Mouse (Mus musculus) layer of hippocampus, adult 9-10 months (tissue): ENCODE data around the gene Lamp5.
A peak's percentile ranks its signal among the peaks of the same experiment; 100 is the strongest.

Experiments
- DNase-seq: peaks from one replicate; pipeline ENCODE4 v3.0.0; 2022; ENCODE audit warnings: low spot score

Gene Lamp5

DNA sequence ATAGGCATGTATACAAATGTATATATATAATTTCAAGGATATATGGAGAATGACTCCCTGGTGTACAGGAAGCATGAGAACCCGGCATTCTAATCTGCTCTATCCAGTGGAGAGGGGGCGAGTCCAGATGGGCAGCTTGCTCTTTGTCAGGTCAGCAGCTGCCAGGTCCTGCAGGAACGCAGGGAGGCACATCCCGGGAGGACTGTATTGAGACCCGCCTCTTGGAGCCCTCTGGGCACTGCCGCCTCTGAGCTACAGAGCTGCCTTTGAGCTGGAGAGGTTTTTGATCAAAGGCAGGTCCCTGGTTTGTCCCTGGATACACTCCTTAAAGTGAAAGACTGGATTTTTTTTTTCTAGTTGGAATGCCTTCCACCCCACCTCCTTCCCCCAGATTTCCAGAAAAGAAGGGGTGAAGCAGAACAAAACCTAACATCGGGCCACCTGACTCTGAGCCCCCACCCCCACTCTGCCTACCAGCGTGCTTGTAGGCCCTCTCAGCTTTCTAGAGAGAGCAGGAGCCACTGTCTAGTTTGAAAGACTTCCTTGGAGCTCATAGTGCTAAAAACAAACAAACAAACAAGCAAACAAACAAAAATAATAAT lies at the start of gene Lamp5:
Gene Lamp5 (plus strand): TSS at position 552 of the 602 bp plus-strand sequence.
- no peak for DNase-seq

DNA sequence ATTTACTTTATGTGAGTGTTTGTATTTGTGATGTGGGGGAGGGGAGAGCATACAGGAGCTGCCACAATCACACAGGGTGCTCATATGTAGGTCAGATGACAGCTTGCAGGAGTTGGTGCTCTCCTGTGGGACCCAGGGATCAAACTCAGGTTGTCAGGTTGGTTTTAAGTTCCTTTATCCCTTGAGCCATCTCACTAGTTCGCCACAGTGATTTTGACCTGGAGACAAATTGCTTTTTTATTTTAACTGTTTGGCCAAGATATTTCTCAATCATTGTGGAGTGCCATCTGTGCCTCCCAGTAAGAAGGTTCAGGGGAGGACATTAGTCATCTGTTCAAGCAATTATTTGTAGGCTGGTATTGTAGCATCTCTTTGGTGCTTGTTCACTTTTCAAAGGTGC lies 48.2 kb upstream of the Lamp5 start:
- DNase-seq, result no peak

DNA sequence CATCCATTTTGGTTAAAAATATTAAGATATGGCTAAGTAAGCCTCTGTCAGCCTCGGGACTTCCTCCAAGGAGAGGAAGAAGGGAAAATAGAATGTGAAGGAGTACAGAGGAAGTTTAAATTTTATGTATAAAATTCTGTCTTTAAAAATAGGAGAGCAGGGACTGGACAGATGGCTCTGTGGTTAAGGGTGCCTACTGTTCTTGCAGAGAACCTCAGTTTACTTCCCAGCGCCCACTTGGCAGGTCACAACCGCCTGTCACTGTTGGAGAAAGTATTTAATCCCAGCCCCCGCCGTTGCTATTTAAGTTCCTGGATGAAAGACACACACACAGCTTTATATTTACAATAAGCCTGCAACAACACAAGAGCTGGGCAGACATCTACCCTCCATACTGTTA lies 45.8 kb upstream of the Lamp5 start:
- DNase-seq, result no peak

DNA sequence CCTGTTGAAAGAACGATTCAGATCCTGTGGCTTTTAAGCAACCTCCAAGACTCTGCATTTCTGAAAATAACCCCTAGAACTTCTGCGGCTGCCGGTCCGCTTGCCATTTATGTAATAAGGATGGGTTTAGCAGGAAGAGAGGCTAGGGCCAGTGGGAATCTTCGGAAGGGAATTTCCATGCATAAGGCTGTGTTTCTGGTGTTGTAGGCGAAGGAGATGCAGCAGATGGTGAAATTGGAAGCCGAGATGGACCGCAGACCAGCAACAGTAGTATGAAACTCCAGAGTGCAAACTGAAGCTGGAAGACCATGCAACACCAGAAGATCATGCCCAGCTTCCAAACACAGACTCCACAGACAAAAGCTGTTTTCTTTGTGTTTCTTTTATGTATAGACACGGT lies 39.3 kb upstream of the Lamp5 start:
- DNase-seq, result no peak

DNA sequence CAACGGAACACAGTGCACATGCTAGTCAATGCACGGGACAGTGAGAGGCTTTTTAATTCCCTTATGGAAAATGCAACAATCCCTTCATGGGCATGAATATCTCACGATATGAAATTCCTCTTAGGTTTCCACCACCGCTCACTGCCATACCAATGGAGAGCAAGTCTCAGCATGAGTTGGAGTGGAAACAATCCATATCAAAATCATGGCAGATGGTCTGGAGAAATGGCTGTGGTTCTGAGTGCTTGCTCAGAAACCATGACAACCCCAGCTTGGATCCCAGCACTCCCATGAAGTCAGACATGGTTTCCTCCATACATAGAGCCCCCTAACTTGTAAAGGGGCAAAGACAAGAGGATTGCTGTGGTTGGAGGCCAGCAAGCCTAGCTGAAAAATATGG lies 3.6 kb upstream of the Lamp5 start:
- no peak for DNase-seq

DNA sequence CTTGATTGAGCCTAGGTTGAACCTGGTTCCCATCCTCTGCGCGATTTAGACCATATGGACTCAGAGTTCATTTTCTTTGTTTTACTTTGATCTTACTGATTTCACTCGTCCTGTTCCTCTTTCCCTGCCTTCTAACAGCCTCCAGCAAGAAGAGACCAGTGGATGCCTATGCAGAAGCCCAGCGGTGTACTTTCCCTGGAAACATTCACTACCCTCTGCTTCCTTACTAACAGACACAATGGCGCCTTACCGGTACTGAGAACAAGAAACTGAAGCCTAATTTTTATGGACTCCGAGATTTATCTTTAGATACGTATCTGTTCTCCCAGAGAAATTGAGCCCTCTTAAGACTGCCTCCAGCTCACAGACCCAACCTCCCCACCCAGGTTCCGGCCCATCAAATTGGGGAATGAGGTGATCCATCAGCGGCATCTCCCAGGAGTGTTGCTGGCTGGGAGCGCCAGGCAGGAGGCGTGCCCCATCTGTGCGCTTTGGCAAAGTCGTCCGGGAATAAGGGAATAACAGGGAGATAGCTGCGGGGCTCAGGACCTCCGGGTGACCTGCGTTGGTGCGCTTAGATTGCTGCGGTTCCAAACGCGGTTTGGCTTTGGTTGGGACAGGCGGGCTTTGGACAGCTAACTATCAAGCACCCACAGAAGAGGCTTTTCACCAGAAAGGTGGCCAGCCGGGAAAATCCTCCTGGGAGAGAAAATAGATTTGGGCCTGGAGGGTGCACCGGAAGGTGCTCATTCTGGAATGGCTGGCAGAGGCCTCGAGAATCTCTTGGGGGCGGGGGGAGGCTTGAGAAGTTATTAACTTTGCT lies 1.0 kb upstream of the Lamp5 start:
- no peak for DNase-seq

DNA sequence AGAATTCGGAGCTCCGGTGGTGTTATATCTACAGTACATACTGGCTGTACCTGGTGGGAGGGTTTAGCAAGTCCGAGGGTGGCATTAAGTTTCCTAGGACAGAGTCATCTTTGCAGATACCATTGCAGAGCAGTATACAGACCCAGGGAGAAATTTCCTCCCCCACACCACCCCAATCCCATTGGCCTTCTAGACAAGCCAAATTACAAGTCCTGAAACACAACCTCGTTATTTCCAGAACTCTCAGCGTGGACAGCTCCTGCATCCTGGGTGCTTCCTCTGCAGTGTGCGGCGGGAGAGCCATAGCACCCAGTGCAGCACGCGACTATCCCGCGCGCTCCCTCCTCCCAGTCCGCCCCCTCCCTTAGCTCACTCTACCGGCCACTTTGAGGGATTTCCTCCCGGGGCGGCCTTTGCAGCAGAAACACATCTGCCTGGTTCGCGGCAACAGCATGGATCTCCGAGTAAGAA lies 5.9 kb downstream of the Lamp5 start:
- peak; percentile 15 for DNase-seq

DNA sequence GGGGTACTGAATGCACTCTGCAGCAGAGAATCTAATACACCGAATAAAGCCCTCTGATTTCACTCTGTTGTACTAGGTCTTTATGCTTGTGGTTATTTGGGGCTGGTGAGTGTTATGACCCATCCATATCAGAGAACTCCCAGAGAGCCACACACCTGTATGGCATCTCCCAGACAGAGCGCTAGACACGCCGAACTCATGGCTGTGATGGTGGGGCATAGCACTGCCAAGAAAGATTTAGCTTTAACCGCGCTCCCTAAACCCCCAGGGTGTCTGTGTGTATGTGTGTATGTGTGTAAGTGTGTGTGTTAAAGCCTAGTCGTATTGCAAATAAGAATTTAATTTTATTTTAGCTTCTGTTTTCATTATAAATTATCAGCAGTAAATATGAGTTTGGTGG lies 6.4 kb downstream of the Lamp5 start:
- no peak for DNase-seq

DNA sequence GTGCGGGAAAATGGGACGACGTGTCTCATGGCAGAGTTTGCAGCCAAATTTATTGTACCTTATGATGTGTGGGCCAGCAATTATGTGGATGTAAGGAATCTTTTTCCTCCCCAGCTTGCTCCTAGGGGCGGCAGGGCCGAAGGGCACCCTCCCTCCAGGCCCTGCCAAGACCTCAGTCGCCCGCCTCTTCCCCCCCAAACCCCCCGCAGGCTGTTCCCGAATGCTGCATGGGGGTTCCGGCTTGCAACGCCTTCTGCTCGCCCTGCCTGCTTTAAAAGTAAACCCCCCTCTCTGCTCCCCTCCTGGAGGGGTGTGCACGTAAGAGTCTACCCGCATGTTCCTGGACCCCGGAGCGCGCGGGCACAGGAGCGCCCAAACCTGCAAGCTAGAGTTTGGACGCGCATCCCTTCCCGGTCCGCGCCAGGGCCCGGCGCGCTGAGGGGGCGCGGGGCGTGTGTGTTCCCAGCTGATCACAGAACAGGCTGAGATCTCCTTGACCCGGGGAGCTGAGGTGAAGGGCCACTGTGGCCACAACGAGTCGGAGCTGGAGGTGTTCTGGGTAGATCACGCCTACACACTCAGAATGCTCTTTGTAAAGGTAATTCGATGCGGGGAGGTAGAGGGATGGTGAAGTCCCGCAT lies 7.1 kb downstream of the Lamp5 start:
- no peak for DNase-seq

DNA sequence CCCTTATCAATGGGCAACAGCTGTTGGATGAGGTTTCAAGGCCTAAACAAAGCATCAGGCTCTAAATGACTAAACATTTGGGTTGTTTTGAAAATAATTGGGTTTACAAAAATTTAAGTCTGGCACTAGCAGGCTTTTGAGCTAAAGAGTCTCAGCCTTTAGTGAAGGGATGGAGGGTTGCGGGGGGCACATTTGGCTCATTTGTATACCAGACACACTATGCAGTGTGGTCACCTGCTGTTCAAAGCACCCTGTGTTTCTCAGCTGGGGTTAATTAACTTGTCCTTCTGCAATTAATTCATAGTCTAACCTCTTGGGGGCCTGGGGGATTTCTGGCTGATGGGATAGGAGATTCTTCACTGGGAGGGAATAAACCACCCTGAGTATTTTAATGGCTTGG lies 12.3 kb downstream of the Lamp5 start:
- no peak for DNase-seq

DNA sequence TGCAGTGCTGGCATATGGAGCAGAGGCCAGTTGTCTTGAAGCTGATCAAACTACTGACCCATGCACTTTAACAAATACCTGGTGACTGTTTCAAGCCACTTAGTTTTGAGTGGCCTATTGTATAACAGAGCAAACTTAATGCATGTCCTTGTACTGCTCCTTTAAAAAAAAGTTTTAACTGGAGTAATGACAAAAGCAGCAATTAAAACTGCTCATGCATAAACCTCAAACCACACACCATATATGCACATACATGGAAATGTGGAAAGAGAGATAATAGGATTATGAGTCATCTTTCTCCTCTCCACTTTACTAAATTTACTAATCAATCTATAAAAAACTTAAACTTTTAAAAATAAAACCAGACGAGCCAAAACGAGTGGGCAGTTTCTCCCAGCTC lies 43.9 kb downstream of the Lamp5 start:
- DNase-seq, result no peak

DNA sequence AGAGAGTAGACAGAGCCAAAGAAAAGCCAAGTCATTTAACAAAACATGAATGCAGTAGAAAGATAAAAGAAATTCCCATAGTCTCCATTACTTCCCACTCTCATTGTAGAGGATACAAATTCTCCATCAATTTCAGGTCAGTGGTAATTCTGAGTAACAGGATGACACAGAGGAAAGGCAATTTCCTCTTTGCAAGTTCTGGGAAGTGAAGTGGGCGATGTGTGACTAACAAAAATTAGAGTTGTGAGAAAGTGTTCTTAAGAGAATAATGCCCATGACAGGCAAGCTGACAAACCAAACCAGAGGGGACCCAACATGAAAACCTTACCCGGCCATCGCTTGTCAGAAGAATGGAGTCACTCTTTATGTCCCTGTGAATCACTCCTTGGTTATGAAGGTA lies 45.1 kb downstream of the Lamp5 start:
- no peak for DNase-seq

DNA sequence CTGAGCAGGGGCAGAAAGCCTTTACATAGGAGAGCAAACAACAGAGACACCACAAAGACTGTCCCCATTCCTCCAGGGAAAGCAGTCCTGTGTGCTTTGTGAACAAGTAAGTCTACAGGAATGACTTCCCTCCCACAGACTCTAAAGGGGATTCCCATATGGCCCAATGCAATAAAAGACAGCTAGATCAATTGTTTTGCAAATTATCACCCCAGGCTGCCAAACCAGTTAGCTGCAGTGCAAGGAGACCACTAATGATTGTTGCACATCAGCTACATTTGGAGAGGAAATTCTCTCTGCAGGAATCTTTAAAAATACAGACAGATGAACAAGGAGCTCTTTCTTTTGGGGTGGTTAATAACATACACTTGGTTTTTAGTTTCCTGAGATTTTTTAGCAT lies 55.6 kb downstream of the Lamp5 start:
- no peak for DNase-seq

DNA sequence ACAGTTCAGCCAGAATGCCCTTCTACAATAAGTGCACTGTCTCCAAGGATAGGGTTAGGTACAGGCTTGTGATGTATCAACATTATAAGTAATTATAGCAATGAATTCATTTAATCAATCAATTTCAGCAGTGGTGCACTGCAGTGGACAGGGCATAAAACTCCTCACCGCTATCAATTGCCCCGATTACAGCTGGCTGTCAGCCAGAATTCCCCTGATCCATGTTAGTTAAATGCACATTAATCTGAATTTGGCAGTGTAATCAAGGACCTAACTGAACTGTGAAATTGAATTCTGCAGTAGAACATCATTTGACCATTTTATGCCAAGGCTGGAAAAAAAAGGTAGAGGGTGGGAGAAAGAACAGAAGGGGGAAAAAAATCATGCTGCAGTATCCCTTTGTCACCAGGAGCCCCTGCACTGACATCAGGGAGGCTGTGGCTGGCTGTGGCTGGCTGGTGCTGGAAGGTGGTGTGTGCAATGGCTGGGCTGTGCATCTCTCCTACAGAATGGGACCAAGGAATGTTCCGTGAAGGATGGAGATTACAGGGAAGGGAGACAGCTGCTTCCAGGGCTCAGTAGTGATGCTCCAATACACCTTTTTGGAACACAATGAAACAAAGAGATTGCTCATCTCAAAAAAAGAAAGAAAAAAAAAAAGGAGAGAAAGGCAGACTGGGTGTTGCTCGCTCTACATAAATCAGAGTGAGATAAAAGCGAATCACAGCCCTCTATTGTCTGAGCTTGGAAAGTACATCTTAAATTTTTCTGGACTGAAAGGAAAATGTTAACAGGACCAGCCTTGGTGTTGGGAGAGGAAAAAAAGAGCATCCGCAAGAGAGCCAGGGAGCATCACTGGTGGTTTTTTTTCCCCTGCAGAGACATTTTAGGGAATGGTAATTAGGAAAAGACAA lies 56.3 kb downstream of the Lamp5 start:
- no peak for DNase-seq

DNA sequence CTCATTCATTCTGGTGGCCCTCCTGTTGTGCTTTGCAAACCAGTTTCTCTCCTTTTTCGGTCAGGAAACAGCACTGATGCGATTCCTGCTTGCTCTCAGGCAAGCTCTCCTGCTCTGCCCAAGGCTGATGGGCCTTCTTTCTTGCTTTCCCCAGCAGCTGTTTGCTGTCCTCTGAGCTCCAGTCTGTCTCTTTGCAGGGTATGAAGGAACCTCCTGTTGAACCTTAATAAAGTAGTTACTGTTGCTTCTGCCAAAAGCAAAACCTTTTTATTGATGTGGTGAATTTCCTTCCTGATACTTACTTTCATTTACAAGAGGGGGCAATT lies 57.0 kb downstream of the Lamp5 start:
- DNase-seq, result no peak

DNA sequence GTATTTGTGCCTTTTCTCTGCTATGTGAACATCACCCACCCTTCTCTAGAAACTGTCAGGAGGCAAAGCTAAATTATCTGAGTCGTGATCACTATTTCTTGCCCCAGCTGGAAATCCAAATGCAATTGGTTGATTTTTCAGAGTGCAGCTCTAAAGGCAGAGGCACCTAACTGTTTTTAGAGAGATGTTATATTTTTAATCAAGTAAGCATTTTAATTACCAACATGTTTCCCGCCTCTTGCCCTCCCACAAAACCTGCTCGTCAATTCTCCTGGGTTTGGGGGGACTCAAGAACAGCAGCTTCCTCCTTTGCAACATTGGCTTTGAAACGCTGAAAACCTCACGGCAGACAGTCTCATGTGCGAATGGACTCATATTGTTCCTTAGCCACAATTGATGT lies 61.3 kb downstream of the Lamp5 start:
- DNase-seq, result no peak

DNA sequence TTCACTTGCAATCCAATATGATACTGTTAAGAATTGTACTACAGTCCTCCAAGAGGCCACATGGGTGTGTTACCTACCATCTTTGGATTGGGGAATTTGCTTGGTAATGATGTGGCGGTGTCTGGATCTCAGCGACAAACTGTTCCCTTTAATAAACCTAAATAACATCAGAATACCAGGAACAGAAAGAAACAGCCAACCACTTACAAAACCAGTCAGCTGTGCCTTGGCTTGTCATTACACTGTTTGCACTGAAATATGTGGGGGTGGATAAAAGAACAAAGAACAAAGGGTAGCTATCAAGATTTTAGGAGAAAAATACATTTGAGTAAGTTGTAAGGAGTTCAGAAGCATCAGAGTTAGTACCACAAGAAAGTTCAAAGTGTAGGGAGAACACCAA lies 66.0 kb downstream of the Lamp5 start:
- no peak for DNase-seq
